Comparison of ENCODE assay signal across 9 mouse cellular contexts in the genomic region with DNA sequence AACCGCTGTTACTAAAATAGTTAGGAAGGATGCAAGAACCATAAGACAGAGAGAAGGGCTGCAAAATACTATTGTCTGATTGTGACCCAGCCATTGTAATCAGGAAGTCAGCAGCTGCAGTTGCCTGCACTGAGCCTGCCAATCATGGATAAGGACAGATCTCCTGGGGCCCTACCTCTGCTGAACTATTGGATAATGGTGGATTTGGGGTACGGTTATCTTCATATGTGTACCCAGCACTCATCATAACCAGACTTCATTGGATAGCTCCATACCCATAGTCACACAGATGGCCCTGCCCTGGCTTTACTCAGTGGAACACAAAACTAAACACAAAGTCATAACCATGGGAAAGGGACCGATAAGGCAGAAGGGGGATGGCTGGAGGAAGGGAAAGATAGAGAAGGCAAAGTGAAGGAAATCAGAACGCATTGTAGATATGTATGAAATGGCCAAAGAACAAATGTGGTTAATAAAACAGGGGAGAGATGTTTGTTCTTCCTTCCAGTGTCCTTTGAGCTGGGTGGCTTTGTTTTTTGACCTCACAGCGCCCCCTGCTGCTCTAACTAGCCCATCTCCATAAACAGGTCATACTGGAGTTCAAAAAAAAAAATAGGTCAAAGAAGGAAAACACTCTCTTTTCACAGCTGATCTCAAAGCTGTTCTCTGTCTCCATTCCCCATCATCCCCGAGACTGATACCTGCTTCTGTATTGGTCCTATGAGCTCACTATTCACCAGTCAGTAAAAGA.
DNase-seq lines count a peak whose midpoint lies in the region; ATAC-seq lines count a peak whose summit lies in the region.
"Had no signal": no experiment of that assay in that cellular context is flagged by ENCODE, and none has a peak within 500 bp of the region (broad histone marks: within the 10 kb centered on the region; RNA-seq: fewer than 3 reads in every experiment).

No protein-coding gene starts in this region.

- WGBS in liver, embryonic 15.5 days (ENCODE audit: insufficient replicate concordance): 12% methylated on average over 6 of the region's 6 CpGs

- no peak overlapping the region for H3K4me3 ChIP-seq in liver, embryonic 15.5 days (replicated peaks)
- H3K4me3 ChIP-seq: erythroblast, embryonic 14.5 days had no signal

- no peaks in the 10 kb centered on the region for H3K36me3 ChIP-seq in liver, embryonic 15.5 days (replicated peaks)

- peak overlapping the region; percentile 77 for H3K27ac ChIP-seq in liver, embryonic 15.5 days (replicated peaks)

- H3K4me1 ChIP-seq in liver, embryonic 15.5 days (replicated peaks): peaks cover 29% of the 10 kb centered on the region

- H3K27me3 ChIP-seq in liver, embryonic 15.5 days: peaks cover 11% of the 10 kb centered on the region

- peak overlapping the region; percentile 23 for H3K4me2 ChIP-seq in liver, embryonic 15.5 days

- no peaks in the 10 kb centered on the region for H3K9me3 ChIP-seq in liver, embryonic 15.5 days (replicated peaks)

- DNase-seq in 416B (ENCODE audit: low read depth) (peak; percentile 79), R1 (ENCODE audit: low read depth, low spot score) (peak; percentile 59)
- peak; percentile 59 to 60 for DNase-seq in cerebellum, postnatal 36 days
- DNase-seq in heart, adult 9 months (ENCODE audit: low spot score in 2 of 2): peak; percentile 27 to 61
- peak; percentile 69 to 86 for DNase-seq in kidney, postnatal 25 days
- DNase-seq in right cerebral cortex, adult 2 months (ENCODE audit: low spot score in 2 of 2): peak; percentile 66 to 68
- peak; percentile 76 for DNase-seq in urinary bladder, postnatal 14 days (ENCODE audit: low spot score)

- peak; percentile 95 for ATAC-seq in liver, embryonic 15.5 days (ENCODE audit: insufficient read depth)

- no peak overlapping the region for H3K9ac ChIP-seq in liver, embryonic 15.5 days
